Mouse (Mus musculus) liver, embryonic 11.5 days (tissue): ENCODE measurements at regions not wholly inside any gene's neighbourhood (a gene's known extent, or its start where the extent isn't known, plus 50 kb on each side); places are given as distances from the start of the nearest gene placed in this dataset.

Source experiments
- ATAC-seq: fragments of 200-750 bp; cut with Nextera tagmentation; replicated peaks from 2 replicates; pipeline ENCODE4 v1.8.0; 2017; ENCODE audit warnings: moderate number of reproducible peaks, mild to moderate bottlenecking, moderate TSS enrichment, moderate library complexity; ENCODE audit not compliant: low FRiP score
- DNase-seq: peaks from one replicate; pipeline ENCODE4 v3.0.0-alpha.2; 2017; ENCODE audit warnings: low spot score
- H3K27ac ChIP-seq: fragments of 300-500 bp; sonication (generic); 2 replicates; pipeline ENCODE4 v1.5.1; 2014; ENCODE audit warnings: mild to moderate bottlenecking, low read depth, low read length, control low read depth
- H3K27me3 ChIP-seq: fragments of 300-500 bp; sonication (generic); replicated peaks from 2 replicates; pipeline ENCODE4 v1.6.1; 2014; ENCODE audit warnings: low read length, mixed read lengths; ENCODE audit not compliant: control insufficient read depth, insufficient read depth
- H3K36me3 ChIP-seq: fragments of 300-500 bp; sonication (generic); 2 replicates; pipeline ENCODE4 v1.6.1; 2014; ENCODE audit warnings: mild to moderate bottlenecking, low read length, moderate library complexity, mixed read lengths; ENCODE audit not compliant: control insufficient read depth, insufficient read depth
- H3K4me1 ChIP-seq: fragments of 300-500 bp; sonication (generic); replicated peaks from 2 replicates; pipeline ENCODE4 v1.6.1; 2014; ENCODE audit warnings: low read length, mixed read lengths; ENCODE audit not compliant: control insufficient read depth, insufficient read depth
- H3K4me2 ChIP-seq: fragments of 300-500 bp; sonication (generic); 2 replicates; pipeline ENCODE4 v1.6.1; 2014; ENCODE audit warnings: mild to moderate bottlenecking, control low read depth, moderate library complexity
- H3K4me3 ChIP-seq: fragments of 300-500 bp; sonication (generic); 2 replicates; pipeline ENCODE4 v1.5.1; 2014; ENCODE audit warnings: low read depth, low read length, control low read depth
- H3K9ac ChIP-seq: fragments of 300-500 bp; sonication (generic); 2 replicates; pipeline ENCODE4 v1.6.1; 2014; ENCODE audit warnings: low read depth, low read length, control low read depth
- H3K9me3 ChIP-seq: fragments of 300-500 bp; sonication (generic); 2 replicates; pipeline ENCODE4 v1.6.1; 2016; ENCODE audit warnings: low read length, inconsistent platforms, mixed read lengths; ENCODE audit not compliant: control insufficient read depth
- WGBS: fragments of 180-500 bp; shearing (Covaris S2); extraction: QIAGEN DNeasy Blood & Tissue Kit; methylation state at CpG from one replicate; pipeline ENCODE4 v1.1.7; 2014; 5-methylcytosine and 5-hydroxymethylcytosine counted together

DNA sequence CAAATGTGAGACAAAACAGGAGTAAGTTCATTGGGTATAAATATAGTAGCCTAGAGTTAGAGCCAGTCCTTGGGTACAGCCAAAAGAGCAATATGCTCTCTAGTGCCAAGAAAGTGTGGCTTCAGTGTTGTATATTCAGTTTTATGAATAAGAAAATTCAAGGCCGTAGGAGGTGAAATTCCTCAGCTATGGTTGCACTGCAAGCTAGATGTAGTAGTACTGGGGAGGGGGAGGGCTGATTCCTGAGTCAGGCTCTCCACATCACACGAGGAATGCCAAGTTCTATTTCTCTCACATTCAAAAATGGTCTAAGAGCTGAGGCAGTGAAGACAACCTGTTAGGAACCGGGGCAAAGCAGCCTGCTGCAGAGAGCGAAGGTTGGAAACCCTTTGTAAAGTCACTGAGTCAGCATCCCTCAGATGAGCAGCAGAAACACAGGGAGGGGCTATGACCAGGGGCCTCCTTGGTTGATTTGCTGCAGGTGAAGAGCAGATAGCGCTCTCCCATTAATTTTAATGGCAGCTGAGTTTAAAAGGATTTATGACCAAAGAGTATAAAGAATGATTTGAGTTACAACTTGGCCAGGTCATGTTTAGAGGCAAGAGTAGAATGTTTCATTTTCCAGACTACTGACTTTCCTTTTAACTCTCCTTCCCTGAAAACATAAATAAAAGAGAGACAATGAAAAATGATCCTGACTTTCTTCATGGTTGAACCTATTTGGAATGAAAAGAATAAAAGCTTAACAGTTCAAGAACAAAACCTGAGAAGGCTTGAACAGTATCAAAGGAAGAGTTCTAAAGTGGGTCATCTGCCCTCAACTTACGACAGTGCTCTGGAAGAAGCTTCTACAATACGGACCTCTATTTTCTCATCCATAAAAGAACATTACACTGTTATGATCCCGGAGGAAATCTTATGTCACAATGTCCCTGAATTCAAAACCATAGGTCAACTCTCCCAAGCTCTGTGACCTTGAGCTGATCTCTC is 543.4 kb upstream of the Gm21961 start:
- Histone ChIP-seq H3K27ac (no peak overlapping the region), H3K4me1 (no peaks in the 10 kb centered on the region), H3K4me3 (no peak overlapping the region), H3K27me3 (no peaks in the 10 kb centered on the region), H3K9ac (no peak overlapping the region), H3K9me3 (0 out of 2 replicates have a peak, but pooled peaks cover 3% of the 10 kb centered on the region), H3K36me3 (no peaks in the 10 kb centered on the region), H3K4me2 (no peak overlapping the region)
- WGBS: 74% methylated on average over 8 of the region's 8 CpGs
- DNase-seq (no peak), ATAC-seq (no peak)

- ATAC-seq (no peak), DNase-seq (no peak)
- Histone ChIP-seq H3K4me2 (no peak overlapping the region), H3K4me3 (no peak overlapping the region), H3K27ac (no peak overlapping the region), H3K9me3 (no peaks in the 10 kb centered on the region), H3K36me3 (no peaks in the 10 kb centered on the region), H3K9ac (no peak overlapping the region), H3K27me3 (no peaks in the 10 kb centered on the region), H3K4me1 (no peaks in the 10 kb centered on the region)
- WGBS: 81% methylated on average over 2 of the region's 2 CpGs
Measured at GRCm38 (mm10) chr15:65549046-65549445, 534.3 kb upstream of the Gm21961 start.

DNA sequence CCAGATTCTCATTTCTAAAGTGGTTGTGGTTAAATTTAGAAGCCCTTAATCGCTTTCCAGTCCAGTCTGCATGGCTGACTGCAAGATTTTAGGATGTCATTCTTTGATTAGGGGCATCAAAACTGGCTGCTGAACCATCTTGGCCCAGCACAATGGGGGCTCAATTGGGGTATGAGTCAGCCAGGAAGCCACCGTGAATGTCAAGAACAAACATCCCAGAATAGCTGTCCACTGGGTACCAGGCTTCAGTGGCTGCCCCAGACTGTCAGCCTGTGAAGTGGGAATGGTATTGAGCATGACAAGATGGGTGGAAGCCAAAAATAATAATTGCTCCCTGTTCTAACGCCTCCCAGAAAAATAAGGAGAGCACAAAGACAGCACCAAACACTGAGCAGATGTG is 520.9 kb upstream of the Gm21961 start:
- no peak overlapping the region for H3K4me2 ChIP-seq
- no peak overlapping the region for H3K4me3 ChIP-seq
- H3K36me3 ChIP-seq: no peaks in the 10 kb centered on the region
- H3K27me3 ChIP-seq: no peaks in the 10 kb centered on the region
- no peak for DNase-seq
- H3K4me1 ChIP-seq: no peaks in the 10 kb centered on the region
- no peak overlapping the region for H3K9ac ChIP-seq
- no peak overlapping the region for H3K27ac ChIP-seq
- no peak for ATAC-seq
- H3K9me3 ChIP-seq: no peaks in the 10 kb centered on the region
- 57% methylated on average over 3 of the region's 3 CpGs for WGBS

DNA sequence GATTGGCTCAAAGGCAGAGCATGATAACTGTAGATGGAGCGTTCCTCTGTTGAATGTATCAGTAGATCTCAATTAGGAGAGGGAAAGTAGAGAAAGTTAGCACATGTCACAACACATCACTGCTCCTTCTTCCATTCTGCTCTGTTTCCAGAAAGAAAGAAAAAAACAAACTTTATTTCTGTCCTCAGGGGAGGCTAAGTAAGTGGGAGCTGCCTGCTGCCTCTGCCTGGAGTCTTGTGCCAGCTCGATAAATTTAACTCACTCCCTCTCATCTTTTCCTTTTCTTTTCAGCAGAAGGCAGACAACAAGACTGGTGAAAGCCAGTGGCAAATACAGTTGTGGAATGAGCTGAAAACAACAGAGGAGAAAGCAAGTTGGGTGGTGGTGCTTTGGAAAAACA is 517.5 kb upstream of the Gm21961 start:
- no peak for ATAC-seq
- 71% methylated on average over 2 of the region's 2 CpGs for WGBS
- H3K27ac ChIP-seq: no peak overlapping the region

DNA sequence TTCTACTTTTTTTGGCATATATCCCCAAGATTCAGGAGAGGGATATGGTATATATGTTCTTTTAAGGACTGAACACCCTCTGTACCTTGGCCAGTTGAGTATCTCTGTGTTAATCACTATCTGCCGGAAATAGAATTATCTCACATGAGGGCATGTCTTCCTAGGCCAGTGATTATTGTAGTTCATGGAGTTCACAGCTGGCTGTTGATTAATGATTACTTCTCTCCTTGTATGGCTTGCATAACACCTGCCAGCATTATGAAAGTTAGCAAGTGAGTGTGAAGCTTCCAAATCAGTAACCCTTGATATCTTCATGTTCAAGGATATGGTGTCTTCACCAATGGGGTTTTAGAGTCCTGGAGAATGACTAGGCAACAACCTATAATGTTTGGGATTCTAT is 488.0 kb upstream of the Gm21961 start:
- no peaks in the 10 kb centered on the region for H3K27me3 ChIP-seq
- no peak overlapping the region for H3K4me3 ChIP-seq
- H3K9ac ChIP-seq: no peak overlapping the region
- WGBS: 82% methylated on average over 1 of the region's 1 CpGs
- H3K36me3 ChIP-seq: no peaks in the 10 kb centered on the region
- DNase-seq (no peak), ATAC-seq (no peak)
- no peaks in the 10 kb centered on the region for H3K4me1 ChIP-seq
- H3K9me3 ChIP-seq: no peaks in the 10 kb centered on the region
- H3K27ac ChIP-seq: no peak overlapping the region
- no peak overlapping the region for H3K4me2 ChIP-seq

More for the DNA sequence above, 517.5 kb upstream of the Gm21961 start:
- Histone ChIP-seq H3K36me3 (no peaks in the 10 kb centered on the region), H3K27me3 (no peaks in the 10 kb centered on the region), H3K4me2 (no peak overlapping the region), H3K9me3 (no peaks in the 10 kb centered on the region), H3K4me1 (no peaks in the 10 kb centered on the region), H3K4me3 (no peak overlapping the region), H3K9ac (no peak overlapping the region)
- DNase-seq: no peak

- Histone ChIP-seq H3K27me3 (no peaks in the 10 kb centered on the region), H3K36me3 (no peaks in the 10 kb centered on the region), H3K4me2 (no peak overlapping the region), H3K27ac (no peak overlapping the region), H3K4me3 (no peak overlapping the region), H3K9ac (no peak overlapping the region), H3K4me1 (no peaks in the 10 kb centered on the region), H3K9me3 (no peaks in the 10 kb centered on the region)
- ATAC-seq (no peak), DNase-seq (no peak)
- WGBS: 78% methylated on average over 3 of the region's 3 CpGs
Measured at GRCm38 (mm10) chr15:65478940-65479339, 464.2 kb upstream of the Gm21961 start.

DNA sequence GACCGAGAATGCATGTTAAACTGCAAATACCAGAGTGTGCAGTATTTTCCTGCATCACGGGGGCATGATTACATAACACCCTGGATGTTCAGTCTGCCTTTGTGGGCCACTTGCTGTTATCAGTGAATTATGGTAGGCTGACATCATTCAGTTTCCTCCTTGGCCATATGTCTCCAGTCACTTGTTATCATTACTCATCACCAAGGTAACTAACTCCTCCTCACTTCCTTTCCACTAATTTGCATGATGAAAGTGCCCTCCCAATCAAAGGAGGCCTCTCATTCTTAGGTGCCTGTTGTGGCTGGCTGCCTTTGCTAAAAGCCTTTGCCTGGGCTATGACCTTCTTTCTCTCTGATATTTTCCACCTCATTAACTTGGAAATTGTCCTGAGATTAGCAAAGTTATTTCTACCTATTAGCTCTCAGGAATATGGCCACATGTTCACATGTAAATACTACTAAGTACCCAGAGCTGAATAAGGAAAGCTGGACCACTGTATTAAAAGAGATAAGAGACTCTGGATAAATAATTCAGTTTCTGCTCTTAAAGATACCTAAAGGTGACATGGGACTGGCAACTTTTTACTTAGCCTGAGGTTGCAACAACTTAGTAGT is 440.6 kb upstream of the Gm21961 start:
- ATAC-seq: no peak
- Histone ChIP-seq H3K4me3 (no peak overlapping the region), H3K27me3 (no peaks in the 10 kb centered on the region), H3K4me2 (no peak overlapping the region), H3K4me1 (no peaks in the 10 kb centered on the region), H3K9ac (no peak overlapping the region), H3K9me3 (no peaks in the 10 kb centered on the region), H3K36me3 (no peaks in the 10 kb centered on the region), H3K27ac (no peak overlapping the region)
- 38% methylated on average over 2 of the region's 2 CpGs for WGBS
- DNase-seq: no peak

DNA sequence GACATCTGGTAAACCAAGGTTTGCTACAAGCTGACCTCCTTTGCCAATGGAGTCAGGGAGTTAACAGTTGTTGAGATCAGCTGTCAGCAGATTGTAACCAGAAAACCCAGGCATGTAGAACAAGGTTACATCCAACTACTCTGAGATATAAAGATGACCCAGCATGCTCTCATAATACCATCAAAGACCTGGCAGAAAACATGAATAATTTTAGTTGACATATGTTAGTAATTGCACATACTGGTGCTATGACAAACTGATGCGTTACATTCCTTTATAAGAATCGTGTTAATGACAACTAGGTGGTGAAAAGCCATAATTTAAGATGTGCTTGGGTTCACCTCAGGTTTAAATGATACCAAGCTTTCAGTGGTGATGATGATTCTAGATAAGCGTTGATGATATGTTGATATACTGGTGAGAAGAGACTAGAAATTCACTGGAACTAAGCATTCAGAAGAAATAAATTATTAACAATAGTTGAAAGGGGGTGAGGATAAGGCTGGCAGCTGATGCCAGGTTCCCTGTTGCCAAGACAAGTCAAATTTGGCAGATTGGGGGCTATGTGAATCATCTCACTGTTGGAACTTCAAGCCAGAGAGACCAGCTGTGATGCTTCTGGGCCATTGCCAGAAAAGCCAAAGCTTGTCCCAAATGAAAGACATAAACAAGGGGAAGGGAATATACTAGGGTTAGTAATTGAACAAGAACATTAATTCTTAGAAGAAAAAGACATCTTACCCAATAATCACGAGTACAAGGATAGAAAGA is 437.7 kb upstream of the Gm21961 start:
- no peak for ATAC-seq

More for the DNA sequence above, 437.7 kb upstream of the Gm21961 start:
- no peaks in the 10 kb centered on the region for H3K27me3 ChIP-seq
- no peak overlapping the region for H3K4me2 ChIP-seq
- no peak overlapping the region for H3K4me3 ChIP-seq
- no peak overlapping the region for H3K27ac ChIP-seq
- H3K9ac ChIP-seq: no peak overlapping the region
- no peak for DNase-seq
- no peaks in the 10 kb centered on the region for H3K36me3 ChIP-seq
- no peaks in the 10 kb centered on the region for H3K4me1 ChIP-seq
- no peaks in the 10 kb centered on the region for H3K9me3 ChIP-seq
- 66% methylated on average over 4 of the region's 4 CpGs for WGBS
